Mouse (Mus musculus) CH12.LX (cell line): ENCODE data around the gene Bcat1. TPM values are rescaled to one million over a fixed set of nuclear protein-coding genes. Genes with fewer than 3 reads are reported as not detected.
A peak's percentile ranks its signal among the peaks of the same experiment; 100 is the strongest.
"Not testable (repeated sequence)": the region's sequence is repeated elsewhere in the genome, so short reads cannot be mapped to it uniquely, and the experiment has no call there.

Source experiments
- DNase-seq: peaks from one replicate; pipeline ENCODE4 v3.0.0-alpha.2; 2013; ENCODE audit errors: extremely low read depth
- H3K27ac ChIP-seq: 2 replicates; pipeline ENCODE4 v1.5.1; 2012; ENCODE audit warnings: low read depth, mild to moderate bottlenecking, control low read depth, moderate library complexity; ENCODE audit not compliant: insufficient read depth
- H3K27me3 ChIP-seq: replicated peaks from 2 replicates; pipeline ENCODE3; 2012; ENCODE audit warnings: inconsistent platforms
- H3K36me3 ChIP-seq, 2 experiments: replicated peaks in 1 of 2; 2 replicates each; pipeline versions ENCODE3 to v1.6.1; 2012; ENCODE audit warnings: inconsistent platforms in 1 of 2, low read length in 1 of 2, mild to moderate bottlenecking in 1 of 2, mixed read lengths in 1 of 2, moderate library complexity in 1 of 2; ENCODE audit not compliant: control insufficient read depth in 1 of 2, insufficient read depth in 1 of 2
- H3K4me1 ChIP-seq, 2 experiments: 2 replicates each; pipeline ENCODE4 v1.6.1; 2012; ENCODE audit warnings: inconsistent platforms in 1 of 2, moderate library complexity in 1 of 2; ENCODE audit not compliant: insufficient read depth in 2 of 2, control insufficient read depth in 1 of 2
- H3K4me2 ChIP-seq: 2 replicates; pipeline ENCODE4 v1.6.1; 2012; ENCODE audit warnings: low read depth, mild to moderate bottlenecking, control low read depth; ENCODE audit not compliant: poor library complexity, insufficient read depth, severe bottlenecking
- H3K4me3 ChIP-seq, 3 experiments: fragments of 150-350 bp in 1 of 3; sonication (generic) in 1 of 3; replicated peaks in 1 of 3; 2 replicates each; pipeline versions ENCODE3 to v1.5.1; 2011 to 2012; ENCODE audit warnings: low read depth in 2 of 3, low read length in 2 of 3, mild to moderate bottlenecking in 2 of 3, moderate library complexity in 2 of 3, control low read depth in 1 of 3, improper control_type of control experiment in 1 of 3, inconsistent platforms in 1 of 3, mixed read lengths in 1 of 3; ENCODE audit not compliant: poor library complexity in 1 of 3
- H3K79me2 ChIP-seq: replicated peaks from 2 replicates; pipeline ENCODE4 v1.6.1; 2012; ENCODE audit warnings: mild to moderate bottlenecking, moderate library complexity; ENCODE audit not compliant: control insufficient read depth, poor library complexity, insufficient read depth, severe bottlenecking; ENCODE audit errors: extremely low read depth
- H3K9ac ChIP-seq: 2 replicates; pipeline ENCODE4 v1.6.1; 2012; ENCODE audit warnings: low read depth, mild to moderate bottlenecking, control low read depth, moderate library complexity; ENCODE audit not compliant: insufficient read depth
- H3K9me3 ChIP-seq: replicated peaks from 2 replicates; pipeline ENCODE3; 2012; ENCODE audit warnings: low read length, inconsistent platforms, mixed read lengths
- BHLHE40 ChIP-seq: IDR thresholded peaks from 2 replicates; pipeline ENCODE4 v1.6.1; 2011; ENCODE audit warnings: mild to moderate bottlenecking, low read depth, low read length, improper control_type of control experiment
- CHD1 ChIP-seq: IDR thresholded peaks from 2 replicates; pipeline ENCODE4 v1.6.1; 2012; ENCODE audit warnings: low read depth, low read length, improper control_type of control experiment, inconsistent platforms
- CHD2 ChIP-seq: IDR thresholded peaks from 2 replicates; pipeline ENCODE4 v1.6.1; 2011; ENCODE audit warnings: low read length, improper control_type of control experiment
- CTCF ChIP-seq, 2 experiments: IDR thresholded peaks in 1 of 2; conservative IDR thresholded peaks in 1 of 2; 2 replicates each; pipeline ENCODE4 v1.5.1; 2011 to 2012; ENCODE audit warnings: low read depth in 2 of 2, low read length in 2 of 2, improper control_type of control experiment in 1 of 2, inconsistent platforms in 1 of 2, mild to moderate bottlenecking in 1 of 2, moderate library complexity in 1 of 2
- EP300 ChIP-seq: IDR thresholded peaks from 2 replicates; pipeline ENCODE4 v1.6.1; 2011; ENCODE audit warnings: low read length, improper control_type of control experiment
- ETS1 ChIP-seq: conservative IDR thresholded peaks from 2 replicates; pipeline ENCODE4 v1.6.1; 2012; ENCODE audit warnings: low read depth, mild to moderate bottlenecking, inconsistent platforms, low read length, improper control_type of control experiment, moderate library complexity
- IRF4 ChIP-seq: IDR thresholded peaks from 2 replicates; pipeline ENCODE4 v1.6.1; 2014; ENCODE audit warnings: low read depth, mild to moderate bottlenecking, inconsistent platforms, low read length, improper control_type of control experiment
- KAT2A ChIP-seq: IDR thresholded peaks from 2 replicates; pipeline ENCODE4 v1.6.1; 2012; ENCODE audit warnings: low read length, improper control_type of control experiment, inconsistent platforms; ENCODE audit not compliant: insufficient replicate concordance
- MAFK ChIP-seq: IDR thresholded peaks from 2 replicates; pipeline ENCODE4 v1.6.1; 2011; ENCODE audit warnings: low read length, improper control_type of control experiment; ENCODE audit not compliant: insufficient replicate concordance
- MAX ChIP-seq: IDR thresholded peaks from 2 replicates; pipeline ENCODE4 v1.6.1; 2011; ENCODE audit warnings: low read length, improper control_type of control experiment
- MAZ ChIP-seq: IDR thresholded peaks from 2 replicates; pipeline ENCODE4 v1.6.1; 2012; ENCODE audit warnings: low read depth, mild to moderate bottlenecking, inconsistent platforms, low read length, improper control_type of control experiment, moderate library complexity
- MEF2A ChIP-seq: IDR thresholded peaks from 2 replicates; pipeline ENCODE4 v1.6.1; 2014; ENCODE audit warnings: low read depth, mild to moderate bottlenecking, inconsistent platforms, low read length, improper control_type of control experiment, borderline replicate concordance
- MXI1 ChIP-seq: IDR thresholded peaks from 2 replicates; pipeline ENCODE4 v1.6.1; 2011; ENCODE audit warnings: mild to moderate bottlenecking, low read depth, low read length, improper control_type of control experiment
- NELFE ChIP-seq: IDR thresholded peaks from 2 replicates; pipeline ENCODE4 v1.6.1; 2011; ENCODE audit warnings: low read depth, low read length, improper control_type of control experiment
- NRF1 ChIP-seq: IDR thresholded peaks from 2 replicates; pipeline ENCODE4 v1.6.1; 2014; ENCODE audit warnings: low read depth, mild to moderate bottlenecking, inconsistent platforms, low read length, improper control_type of control experiment, moderate library complexity
- PAX5 ChIP-seq: IDR thresholded peaks from 2 replicates; pipeline ENCODE4 v1.6.1; 2012; ENCODE audit warnings: low read length, inconsistent platforms, mixed read lengths
- POLR2A ChIP-seq: IDR thresholded peaks from 2 replicates; pipeline ENCODE4 v1.6.1; 2011; ENCODE audit warnings: low read depth, mild to moderate bottlenecking, improper control_type of control experiment, low read length
- POLR2AphosphoS2 ChIP-seq: IDR thresholded peaks from 2 replicates; pipeline ENCODE4 v1.6.1; 2011; ENCODE audit warnings: low read depth, low read length, improper control_type of control experiment
- RCOR1 ChIP-seq: conservative IDR thresholded peaks from 2 replicates; pipeline ENCODE4 v1.6.1; 2012; ENCODE audit warnings: low read depth, mild to moderate bottlenecking, inconsistent platforms, low read length, improper control_type of control experiment
- SMC3 ChIP-seq: IDR thresholded peaks from 2 replicates; pipeline ENCODE4 v1.6.1; 2011; ENCODE audit warnings: low read depth, low read length, improper control_type of control experiment
- TCF12 ChIP-seq: IDR thresholded peaks from 2 replicates; pipeline ENCODE4 v1.6.1; 2014; ENCODE audit warnings: low read depth, mild to moderate bottlenecking, inconsistent platforms, low read length, improper control_type of control experiment
- USF2 ChIP-seq: conservative IDR thresholded peaks from 2 replicates; pipeline ENCODE4 v1.6.1; 2011; ENCODE audit warnings: low read depth, low read length, improper control_type of control experiment
- dilution Hi-C: fragments of 300-500 bp; cut with MboI; formaldehyde crosslinking; loops from 2 replicates; pipeline ENCODE4 v1.14.3; 2020; ENCODE audit warnings: low sequenced_read_pairs; ENCODE audit not compliant: extremely low pct_unique_long_range_greater_than_20kb, extremely low pct_ligation_motif_present
- in situ Hi-C: fragments of 300-500 bp; cut with MboI; formaldehyde crosslinking; loops from 3 replicates; pipeline ENCODE4 v1.14.3; 2019; ENCODE audit warnings: low sequenced_read_pairs, low pct_ligation_motif_present, low pct_unique_long_range_greater_than_20kb, mixed read lengths
- polyA plus RNA-seq: library from polyadenylated mRNA; unstranded; fragments of >175 nt; gene quantifications from 2 replicates; pipeline ENCODE4 v1.2.1, GENCODE M21; 2012; ENCODE audit warnings: low read depth; ENCODE audit not compliant: insufficient read length
- total RNA-seq, 2 experiments: library from RNA; depleted of rRNA; stranded (reverse); fragments of 300-350 nt in 1 of 2; fragments of >200 nt in 1 of 2; gene quantifications; 2 replicates each; pipeline ENCODE4 v1.2.3; 2012 to 2014

Gene Bcat1
- total and polyA plus RNA-seq, 3 experiments: 141 to 199 (median 176) TPM

DNA sequence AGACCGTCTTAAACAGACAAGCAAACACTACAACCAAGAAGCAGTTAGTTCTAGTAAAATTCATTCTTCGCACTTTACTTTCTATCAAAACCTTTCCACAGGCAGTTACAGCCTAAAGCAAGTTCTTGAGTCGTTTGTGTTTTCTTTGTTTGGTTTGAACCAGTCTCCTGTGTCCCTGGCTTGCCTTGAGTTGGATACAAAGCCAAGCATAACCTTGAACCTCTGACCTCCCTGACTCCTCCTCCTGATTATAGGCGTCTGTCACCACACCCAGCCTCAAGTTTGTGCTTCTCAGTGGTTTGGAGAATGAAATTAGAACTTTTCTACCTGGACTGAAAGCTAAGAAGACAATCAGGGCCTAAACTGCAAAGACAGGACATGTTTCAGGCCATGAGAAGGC lies 18.4 kb upstream of the Bcat1 start:
- Histone ChIP-seq H3K4me3 (no peak overlapping the region), H3K9me3 (no peaks in the 10 kb centered on the region), H3K4me2 (no peak overlapping the region), H3K27ac (no peak overlapping the region), H3K9ac (no peak overlapping the region), H3K36me3 (no peaks in the 10 kb centered on the region), H3K27me3 (no peaks in the 10 kb centered on the region), H3K79me2 (no peaks in the 10 kb centered on the region), H3K4me1 (peaks cover 20 to 66% of the 10 kb centered on the region in 2 experiments)
- in situ Hi-C loops (loop anchor here (5.0 kb wide), 3 partner anchors 38 to 253 kb away; no protein-coding TSS in a partner anchor), dilution Hi-C loops (no loop called here)
- TF ChIP-seq SMC3: no peak
- no peak for TF ChIP-seq POLR2AphosphoS2
- no peak for TF ChIP-seq NELFE
- no peak for TF ChIP-seq CTCF (conservative IDR thresholded peaks at IDR 0.05 in 1 of 2, IDR thresholded peaks at IDR 0.05 in 1 of 2; ENCODE audit: low read depth in 2 of 2, low read length in 2 of 2)
- TF ChIP-seq CHD2: no peak
- no peak for TF ChIP-seq POLR2A
- TF ChIP-seq IRF4: no peak
- no peak for TF ChIP-seq MAZ
- no peak for TF ChIP-seq RCOR1
- TF ChIP-seq CHD1: no peak
- no peak for TF ChIP-seq PAX5
- no peak for TF ChIP-seq MXI1
- no peak for TF ChIP-seq NRF1
- TF ChIP-seq MAX: no peak
- TF ChIP-seq EP300: no peak
- TF ChIP-seq USF2: no peak
- no peak for TF ChIP-seq MAFK
- TF ChIP-seq KAT2A: no peak
- no peak for TF ChIP-seq MEF2A
- no peak for DNase-seq

GRCm38 (mm10) chr6:145093038-145093622 lies 17.1 kb upstream of the Bcat1 start:
- H3K9ac ChIP-seq, H3K9me3 ChIP-seq, H3K27me3 ChIP-seq, H3K27ac ChIP-seq, dilution Hi-C loops, H3K36me3 ChIP-seq, H3K79me2 ChIP-seq, DNase-seq: not testable (repeated sequence)
- H3K4me1 ChIP-seq: peaks cover 20 to 68% of the 10 kb centered on the region in 2 experiments
- peak overlapping the region in 1 of 3 experiments; percentile 41 for H3K4me3 ChIP-seq
- peak overlapping the region; percentile 66; the same call in 1 of the 2 replicates for H3K4me2 ChIP-seq
- TF ChIP-seq TCF12 (peak; percentile 40; the same call in 1 of the 2 replicates), MEF2A (peak; percentile 78; the same call in 1 of the 2 replicates), ETS1 (peak; percentile 74), IRF4 (peak; percentile 38), BHLHE40 (peak; percentile 55)
- TF ChIP-seq, all 38 proteins: peak for 5; not testable (repeated sequence) for 33
- in situ Hi-C loops: loop anchor here (5.0 kb wide), 3 partner anchors 39 to 254 kb away; no protein-coding TSS in a partner anchor
